Mouse (Mus musculus) forebrain, embryonic 15.5 days (tissue): ENCODE measurements around the gene 4932438A13Rik. TPM values are rescaled to one million over a fixed set of nuclear protein-coding genes. Genes with fewer than 3 reads are reported as not detected.
A peak's percentile ranks its signal among the peaks of the same experiment; 100 is the strongest.

Source experiments
- ATAC-seq: fragments of 200-750 bp; cut with Nextera tagmentation; replicated peaks from 2 replicates; pipeline ENCODE4 v1.8.0; 2017; ENCODE audit warnings: mild to moderate bottlenecking, moderate TSS enrichment, moderate library complexity
- H3K27ac ChIP-seq: fragments of 300-500 bp; sonication (generic); replicated peaks from 2 replicates; pipeline ENCODE4 v1.5.1; 2015; ENCODE audit warnings: mild to moderate bottlenecking, inconsistent platforms
- H3K27me3 ChIP-seq: fragments of 300-500 bp; sonication (generic); 2 replicates; pipeline ENCODE4 v1.6.1; 2015; ENCODE audit warnings: inconsistent platforms
- H3K36me3 ChIP-seq: fragments of 300-500 bp; sonication (generic); 2 replicates; pipeline ENCODE4 v1.6.1; 2015; ENCODE audit warnings: mild to moderate bottlenecking, inconsistent platforms
- H3K4me1 ChIP-seq: fragments of 300-500 bp; sonication (generic); 2 replicates; pipeline ENCODE4 v1.6.1; 2015; ENCODE audit warnings: inconsistent platforms
- H3K4me2 ChIP-seq: fragments of 300-500 bp; sonication (generic); replicated peaks from 2 replicates; pipeline ENCODE4 v1.6.1; 2015; ENCODE audit warnings: mild to moderate bottlenecking, inconsistent platforms
- H3K4me3 ChIP-seq: fragments of 300-500 bp; sonication (generic); 2 replicates; pipeline ENCODE4 v1.5.1; 2015; ENCODE audit warnings: mild to moderate bottlenecking, inconsistent platforms
- H3K9ac ChIP-seq: fragments of 300-500 bp; sonication (generic); replicated peaks from 2 replicates; pipeline ENCODE4 v1.6.1; 2015; ENCODE audit warnings: mild to moderate bottlenecking, inconsistent platforms
- H3K9me3 ChIP-seq: fragments of 300-500 bp; sonication (generic); 2 replicates; pipeline ENCODE4 v1.6.1; 2016; ENCODE audit warnings: inconsistent platforms
- WGBS: fragments of 180-500 bp; shearing (Covaris S2); methylation state at CpG from one replicate; pipeline ENCODE4 v1.1.7; 2015; ENCODE audit warnings: mixed read lengths; 5-methylcytosine and 5-hydroxymethylcytosine counted together
- polyA plus RNA-seq: library from polyadenylated mRNA; unstranded; fragments of >200 nt; fragmentation: Nextera tagmentation; extraction: Ambion mirVana; gene quantifications from 2 replicates; pipeline ENCODE4 v1.2.1, GENCODE M21; 2015

The 4932438A13Rik gene
- polyA plus RNA-seq, 1 experiment from 2014 or later = 72.7 TPM

DNA sequence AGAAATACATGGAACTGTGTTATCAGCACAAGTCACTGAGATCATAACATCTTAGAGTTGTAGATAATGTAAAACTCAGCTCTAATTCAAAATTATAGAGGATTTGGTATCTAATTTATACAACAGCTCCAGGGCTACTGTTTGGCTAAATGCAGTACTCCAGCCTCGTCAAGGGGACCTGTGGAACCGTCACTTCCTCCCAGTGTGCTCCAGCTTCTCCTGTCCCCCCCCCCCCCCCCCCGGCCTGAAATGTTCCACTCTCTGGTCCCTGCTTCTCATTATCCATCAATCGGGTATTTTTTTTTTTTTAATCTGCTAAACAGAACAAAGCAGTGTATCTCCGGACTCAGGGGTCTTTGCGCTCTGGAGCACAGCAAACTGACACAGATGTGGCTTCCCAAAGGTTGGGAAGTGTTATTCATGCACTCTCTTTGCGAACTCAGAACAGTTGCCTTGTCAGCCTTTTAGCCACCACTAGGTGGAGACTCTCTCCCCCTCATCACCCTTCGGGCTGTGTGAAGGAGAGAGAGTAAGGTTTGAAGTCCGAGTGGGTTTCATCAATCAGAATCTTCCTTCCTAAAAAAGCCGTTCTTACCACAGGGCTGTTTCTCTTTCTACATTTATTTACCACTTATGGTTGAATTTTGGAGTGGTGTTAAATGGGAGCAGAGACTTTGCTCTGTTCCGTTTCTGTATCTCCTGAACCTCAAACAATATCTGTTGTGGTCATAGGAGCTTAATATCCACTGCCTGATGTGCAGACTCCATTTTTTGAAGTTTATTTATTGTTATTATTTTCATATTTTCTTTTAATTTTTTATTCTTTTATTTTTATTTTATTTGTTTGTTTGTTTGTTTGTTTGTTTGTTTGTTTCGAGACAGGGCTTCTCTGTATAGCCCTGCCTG lies 22.0 kb upstream of the 4932438A13Rik start:
- Histone ChIP-seq H3K4me3 (no peak overlapping the region), H3K36me3 (no peaks in the 10 kb centered on the region), H3K27me3 (no peaks in the 10 kb centered on the region), H3K27ac (no peak overlapping the region), H3K4me2 (no peak overlapping the region), H3K9ac (no peak overlapping the region), H3K4me1 (0 out of 2 replicates have a peak, but pooled peaks cover 4% of the 10 kb centered on the region), H3K9me3 (no peaks in the 10 kb centered on the region)
- peak; percentile 71; the same call in 1 of the 2 replicates for ATAC-seq
- WGBS = 21% methylated on average over 11 of the region's 12 CpGs

GRCm38 (mm10) chr3:36853733-36854440 lies 9.0 kb upstream of the 4932438A13Rik start:
- no peak for ATAC-seq
- Histone ChIP-seq H3K4me3 (no peak overlapping the region), H3K4me2 (no peak overlapping the region), H3K4me1 (no peaks in the 10 kb centered on the region), H3K27me3 (no peaks in the 10 kb centered on the region), H3K36me3 (no peaks in the 10 kb centered on the region), H3K27ac (no peak overlapping the region), H3K9me3 (no peaks in the 10 kb centered on the region), H3K9ac (no peak overlapping the region)
- 77% methylated on average over 10 of the region's 10 CpGs for WGBS

- Histone ChIP-seq H3K4me1 (peaks cover 5% of the 10 kb centered on the region), H3K4me3 (no peak overlapping the region), H3K27ac (no peak overlapping the region), H3K9me3 (no peaks in the 10 kb centered on the region), H3K36me3 (peaks cover 12% of the 10 kb centered on the region), H3K27me3 (no peaks in the 10 kb centered on the region), H3K4me2 (no peak overlapping the region), H3K9ac (no peak overlapping the region)
- no peak for ATAC-seq
- 94% methylated on average over 3 of the region's 3 CpGs for WGBS
Measured at GRCm38 (mm10) chr3:36861411-36862410, 1.2 kb upstream of the 4932438A13Rik start.

DNA sequence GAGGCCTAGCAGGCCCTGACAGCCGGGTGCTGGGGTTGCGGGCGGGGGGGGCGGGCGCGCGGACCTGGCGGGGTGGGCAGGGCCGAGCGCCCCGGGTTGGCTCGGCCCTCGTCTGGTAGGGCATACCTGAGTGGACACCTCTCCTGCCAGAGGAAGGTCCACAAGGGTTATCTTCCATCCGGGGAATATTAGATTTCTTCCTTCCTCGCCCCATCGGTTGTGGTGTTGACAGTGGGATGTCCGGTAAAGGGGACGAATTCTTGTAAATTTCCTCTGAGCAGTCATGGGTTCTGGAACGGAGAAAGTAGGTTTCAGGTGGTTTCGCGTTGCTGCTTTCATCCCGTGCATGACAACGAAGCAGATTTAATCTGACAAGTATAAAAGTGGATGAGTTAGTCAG lies 523 bp downstream of the 4932438A13Rik start:
- H3K27ac ChIP-seq = no peak overlapping the region

GRCm38 (mm10) chr3:36863881-36864280 lies 977 bp downstream of the 4932438A13Rik start:
- H3K4me1 ChIP-seq = peaks cover 5% of the 10 kb centered on the region
- H3K9me3 ChIP-seq = no peaks in the 10 kb centered on the region
- no peak for ATAC-seq
- H3K27ac ChIP-seq = no peak overlapping the region
- 75% methylated on average over 4 of the region's 4 CpGs for WGBS
- H3K4me3 ChIP-seq = peak overlapping the region; percentile 70
- no peaks in the 10 kb centered on the region for H3K27me3 ChIP-seq
- peak overlapping the region; percentile 78 for H3K9ac ChIP-seq
- peaks cover 16% of the 10 kb centered on the region for H3K36me3 ChIP-seq
- peak overlapping the region; percentile 53 for H3K4me2 ChIP-seq

More for the DNA sequence above, 523 bp downstream of the 4932438A13Rik start:
- Histone ChIP-seq H3K4me1 (peaks cover 5% of the 10 kb centered on the region), H3K9ac (peak overlapping the region; percentile 78), H3K27me3 (no peaks in the 10 kb centered on the region), H3K9me3 (no peaks in the 10 kb centered on the region), H3K4me3 (peak overlapping the region; percentile 70), H3K4me2 (peak overlapping the region; percentile 53), H3K36me3 (peaks cover 16% of the 10 kb centered on the region)
- WGBS = 3% methylated on average over 23 of the region's 23 CpGs
- peak; percentile 56 for ATAC-seq

DNA sequence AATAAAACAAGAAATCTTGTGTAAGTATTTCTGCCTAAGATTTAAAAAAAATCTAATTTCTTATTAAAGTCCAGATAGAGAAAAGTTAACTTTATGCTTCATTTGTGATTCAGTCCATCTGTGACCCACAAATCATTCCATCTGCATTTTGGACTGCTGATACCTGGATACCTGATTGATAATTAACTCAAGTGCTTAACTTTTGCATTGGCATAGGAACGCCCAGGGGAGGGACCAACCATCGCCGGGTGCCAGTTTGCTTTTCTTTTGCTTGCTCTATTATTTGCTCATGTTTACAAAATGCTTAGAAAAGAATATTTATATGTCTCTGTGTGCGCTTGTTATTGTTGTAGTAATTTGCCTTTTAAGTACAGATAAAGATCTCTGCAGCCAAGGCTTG lies 1.6 kb downstream of the 4932438A13Rik start:
- Histone ChIP-seq H3K27ac (no peak overlapping the region), H3K9me3 (no peaks in the 10 kb centered on the region), H3K4me2 (no peak overlapping the region), H3K4me1 (peaks cover 5% of the 10 kb centered on the region), H3K36me3 (peaks cover 16% of the 10 kb centered on the region), H3K9ac (no peak overlapping the region), H3K4me3 (no peak overlapping the region), H3K27me3 (no peaks in the 10 kb centered on the region)
- WGBS = 94% methylated on average over 4 of the region's 4 CpGs
- no peak for ATAC-seq

DNA sequence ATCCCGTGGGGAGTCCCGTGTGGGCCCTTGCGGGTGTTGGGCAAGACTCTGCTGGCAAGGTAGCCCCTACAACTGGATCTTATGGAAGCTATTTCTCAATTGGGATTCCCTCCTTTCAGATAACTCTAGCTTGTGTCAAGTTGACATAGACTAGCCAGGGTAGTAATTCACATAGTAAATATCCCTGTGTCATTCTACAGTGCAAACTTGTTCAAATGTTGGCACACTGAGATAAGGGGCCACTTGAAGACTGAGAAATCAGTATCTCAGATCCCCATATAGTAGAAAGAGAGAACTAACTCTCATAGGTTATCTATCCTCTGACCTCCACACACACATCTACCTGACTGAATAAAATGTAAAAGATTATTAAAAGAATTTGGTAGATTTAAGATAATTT lies 42.5 kb downstream of the 4932438A13Rik start:
- Histone ChIP-seq H3K27me3 (no peaks in the 10 kb centered on the region), H3K4me2 (no peak overlapping the region), H3K36me3 (peaks cover 7% of the 10 kb centered on the region), H3K9me3 (no peaks in the 10 kb centered on the region), H3K9ac (no peak overlapping the region), H3K4me1 (no peaks in the 10 kb centered on the region), H3K4me3 (no peak overlapping the region), H3K27ac (no peak overlapping the region)
- WGBS = 100% methylated on average over 3 of the region's 3 CpGs
- ATAC-seq = no peak

GRCm38 (mm10) chr3:36917832-36918231 lies 54.9 kb downstream of the 4932438A13Rik start:
- Histone ChIP-seq H3K36me3 (peaks cover 25% of the 10 kb centered on the region), H3K27ac (no peak overlapping the region), H3K4me2 (no peak overlapping the region), H3K4me3 (no peak overlapping the region), H3K4me1 (no peaks in the 10 kb centered on the region), H3K9ac (no peak overlapping the region), H3K27me3 (no peaks in the 10 kb centered on the region), H3K9me3 (no peaks in the 10 kb centered on the region)
- ATAC-seq = no peak
- 89% methylated on average over 2 of the region's 2 CpGs for WGBS

GRCm38 (mm10) chr3:36918322-36918721 lies 55.4 kb downstream of the 4932438A13Rik start:
- no peak for ATAC-seq
- Histone ChIP-seq H3K36me3 (peaks cover 24% of the 10 kb centered on the region), H3K9ac (no peak overlapping the region), H3K9me3 (no peaks in the 10 kb centered on the region), H3K4me2 (no peak overlapping the region), H3K27ac (no peak overlapping the region), H3K4me1 (no peaks in the 10 kb centered on the region), H3K4me3 (no peak overlapping the region), H3K27me3 (no peaks in the 10 kb centered on the region)
- WGBS = 96% methylated on average over 4 of the region's 4 CpGs

DNA sequence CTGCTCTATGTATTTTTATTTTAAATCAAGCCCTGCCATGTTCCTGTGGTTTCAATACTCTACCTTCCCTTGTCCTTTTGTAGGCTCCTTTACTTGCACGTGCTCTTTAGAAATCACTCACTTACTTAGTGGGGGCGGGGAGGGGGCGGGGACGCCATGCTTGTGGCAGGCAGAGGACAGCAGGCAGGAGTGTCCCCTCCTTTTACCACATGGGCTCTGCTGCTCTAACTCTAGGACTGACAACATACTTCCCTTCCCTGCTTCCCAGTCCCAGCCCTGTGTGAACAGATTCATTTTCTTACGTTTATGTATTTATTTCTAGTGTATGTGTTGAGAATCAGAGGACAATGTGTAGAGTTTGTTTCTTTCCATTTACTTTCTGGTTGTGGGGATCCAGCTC lies 78.7 kb downstream of the 4932438A13Rik start:
- WGBS = 12% methylated on average over 5 of the region's 5 CpGs
- no peaks in the 10 kb centered on the region for H3K4me1 ChIP-seq
- no peak overlapping the region for H3K9ac ChIP-seq
- no peak overlapping the region for H3K4me3 ChIP-seq
- peak; percentile 46; the same call in 1 of the 2 replicates for ATAC-seq
- peaks cover 6% of the 10 kb centered on the region; the same call in 1 of the 2 replicates for H3K36me3 ChIP-seq
- no peaks in the 10 kb centered on the region for H3K27me3 ChIP-seq
- no peak overlapping the region for H3K4me2 ChIP-seq
- no peak overlapping the region for H3K27ac ChIP-seq
- H3K9me3 ChIP-seq = no peaks in the 10 kb centered on the region

GRCm38 (mm10) chr3:36942108-36942507 lies 79.2 kb downstream of the 4932438A13Rik start:
- H3K9ac ChIP-seq = no peak overlapping the region
- H3K27ac ChIP-seq = no peak overlapping the region
- no peak overlapping the region for H3K4me2 ChIP-seq
- peaks cover 8% of the 10 kb centered on the region; the same call in 1 of the 2 replicates for H3K36me3 ChIP-seq
- peak; percentile 61; the same call in 1 of the 2 replicates for ATAC-seq
- H3K4me1 ChIP-seq = no peaks in the 10 kb centered on the region
- no peaks in the 10 kb centered on the region for H3K9me3 ChIP-seq
- 43% methylated on average over 6 of the region's 6 CpGs for WGBS
- no peak overlapping the region for H3K4me3 ChIP-seq
- no peaks in the 10 kb centered on the region for H3K27me3 ChIP-seq
